Mouse (Mus musculus): ENCODE measurements at regions not wholly inside any gene's neighbourhood (a gene's known extent, or its start where the extent isn't known, plus 50 kb on each side); places are given as distances from the start of the nearest gene placed in this dataset.
"Not testable (repeated sequence)": the region's sequence is repeated elsewhere in the genome, so short reads cannot be mapped to it uniquely, and the experiment has no call there.

- no peak overlapping the region for H3K27ac ChIP-seq (ENCODE audit: low read depth, low read length)
- 73% methylated on average over 3 of the region's 3 CpGs for WGBS
- TF ChIP-seq CTCF (IDR thresholded peaks at IDR 0.05; ENCODE audit: low read depth): no peak
- no peaks in the 10 kb centered on the region for H3K27me3 ChIP-seq (ENCODE audit: insufficient read depth, low read length)
- H3K9me3 ChIP-seq (ENCODE audit: low read length): no peaks in the 10 kb centered on the region
- no peak overlapping the region for H3K4me2 ChIP-seq (ENCODE audit: low read depth)
- no peak overlapping the region for H3K9ac ChIP-seq
- no peaks in the 10 kb centered on the region for H3K36me3 ChIP-seq (ENCODE audit: insufficient read depth)
- DNase-seq (peak; percentile 26), ATAC-seq (peak; percentile 81)
- no peaks in the 10 kb centered on the region for H3K4me1 ChIP-seq (ENCODE audit: insufficient read depth)
- H3K4me3 ChIP-seq (ENCODE audit: low read depth, low read length): no peak overlapping the region
These were observed 1067.2 kb upstream of the Aga start for GRCm38 (mm10) chr8:52444366-52444765.

DNA sequence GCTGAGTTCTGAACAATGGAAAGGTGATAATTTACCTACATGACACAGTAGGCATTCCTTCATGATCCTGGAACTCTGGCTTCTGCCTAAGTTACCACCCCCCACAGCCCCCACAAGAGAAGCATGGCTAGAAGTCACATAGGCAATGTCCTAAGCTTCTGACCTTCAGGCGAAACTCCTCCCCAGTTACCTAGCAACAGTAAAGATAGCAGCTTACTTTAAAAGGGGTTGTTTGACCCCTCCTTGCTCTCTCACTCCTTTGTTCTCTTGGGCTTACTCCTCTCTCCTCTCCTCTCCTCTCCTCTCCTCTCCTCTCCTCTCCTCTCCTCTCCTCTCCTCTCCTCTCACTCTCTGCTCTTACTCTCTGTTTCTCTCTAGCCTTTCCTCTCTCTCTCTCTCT lies 1059.8 kb upstream of the Aga start:
- not testable (repeated sequence) for H3K36me3 ChIP-seq (ENCODE audit: insufficient read depth); H3K4me3 ChIP-seq (ENCODE audit: low read depth, low read length); H3K4me2 ChIP-seq (ENCODE audit: low read depth); H3K27ac ChIP-seq (ENCODE audit: low read depth, low read length); H3K9ac ChIP-seq; ATAC-seq; DNase-seq; H3K9me3 ChIP-seq (ENCODE audit: low read length); H3K27me3 ChIP-seq (ENCODE audit: insufficient read depth, low read length); H3K4me1 ChIP-seq (ENCODE audit: insufficient read depth)
- 85% methylated on average over 1 of the region's 1 CpGs for WGBS

- no peak overlapping the region for H3K27ac ChIP-seq (ENCODE audit: low read depth, low read length)
- no peak for TF ChIP-seq CTCF (IDR thresholded peaks at IDR 0.05; ENCODE audit: low read depth)
- no peaks in the 10 kb centered on the region for H3K4me1 ChIP-seq (ENCODE audit: insufficient read depth)
- H3K9me3 ChIP-seq (ENCODE audit: low read length): no peaks in the 10 kb centered on the region
- H3K9ac ChIP-seq: no peak overlapping the region
- no peaks in the 10 kb centered on the region for H3K27me3 ChIP-seq (ENCODE audit: insufficient read depth, low read length)
- H3K4me2 ChIP-seq (ENCODE audit: low read depth): no peak overlapping the region
- DNase-seq (no peak), ATAC-seq (no peak)
- no peaks in the 10 kb centered on the region for H3K36me3 ChIP-seq (ENCODE audit: insufficient read depth)
- no peak overlapping the region for H3K4me3 ChIP-seq (ENCODE audit: low read depth, low read length)
- WGBS: 31% methylated on average over 1 of the region's 1 CpGs
These were observed 1055.9 kb upstream of the Aga start for GRCm38 (mm10) chr8:52455617-52456016.

- Histone ChIP-seq H3K9ac (no peak overlapping the region), H3K27ac (ENCODE audit: low read depth, low read length) (no peak overlapping the region), H3K4me3 (ENCODE audit: low read depth, low read length) (no peak overlapping the region), H3K4me2 (ENCODE audit: low read depth) (no peak overlapping the region), H3K36me3 (ENCODE audit: insufficient read depth) (no peaks in the 10 kb centered on the region), H3K27me3 (ENCODE audit: insufficient read depth, low read length) (no peaks in the 10 kb centered on the region), H3K4me1 (ENCODE audit: insufficient read depth) (no peaks in the 10 kb centered on the region), H3K9me3 (ENCODE audit: low read length) (no peaks in the 10 kb centered on the region)
- TF ChIP-seq CTCF (IDR thresholded peaks at IDR 0.05; ENCODE audit: low read depth): no peak
- WGBS: 80% methylated on average over 3 of the region's 3 CpGs
- DNase-seq: no peak
- no peak for ATAC-seq
These were observed 1055.3 kb upstream of the Aga start for GRCm38 (mm10) chr8:52456271-52456670.

DNA sequence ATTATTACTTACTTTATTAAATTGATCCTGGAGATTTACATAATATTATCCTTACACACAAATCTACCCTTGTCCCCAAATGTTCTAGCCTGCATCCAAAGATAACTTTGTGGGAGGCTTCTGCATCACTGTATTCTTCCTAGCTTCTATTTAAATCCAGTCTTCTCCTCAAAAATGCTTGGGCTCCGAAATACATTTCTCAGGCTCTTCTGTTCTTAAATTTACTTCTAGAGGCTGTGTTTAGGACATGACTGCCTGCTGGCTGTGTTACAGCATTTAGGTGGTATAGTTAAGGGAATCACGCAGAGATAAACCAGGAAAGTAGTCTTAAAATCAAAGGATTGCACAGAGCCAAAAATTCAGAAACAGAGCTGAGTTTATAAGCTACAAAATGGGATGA lies 1009.1 kb upstream of the Aga start:
- no peak for ATAC-seq
- H3K9ac ChIP-seq: no peak overlapping the region

DNA sequence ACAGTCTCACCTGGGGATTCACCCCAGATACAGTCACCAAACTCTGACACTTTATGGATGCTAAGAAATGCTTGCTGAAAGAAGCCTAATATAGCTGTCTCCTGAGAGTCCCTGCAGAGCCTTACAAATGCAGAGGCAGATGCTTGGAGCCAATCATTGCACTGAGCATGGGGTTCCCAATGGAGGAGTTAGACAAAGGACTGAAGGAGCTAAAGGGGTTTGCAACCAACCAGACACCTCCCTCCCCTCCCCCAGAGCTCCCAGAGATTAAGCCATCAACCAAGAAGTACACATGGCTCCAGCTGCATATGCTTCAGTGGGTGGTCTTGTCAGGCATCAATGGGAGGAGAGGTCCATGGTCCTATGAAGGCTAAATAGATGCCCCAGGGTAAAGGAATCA lies 999.7 kb upstream of the Aga start:
- Histone ChIP-seq H3K4me2 (ENCODE audit: low read depth) (no peak overlapping the region), H3K9ac (no peak overlapping the region), H3K4me1 (ENCODE audit: insufficient read depth) (no peaks in the 10 kb centered on the region), H3K9me3 (ENCODE audit: low read length) (no peaks in the 10 kb centered on the region), H3K36me3 (ENCODE audit: insufficient read depth) (no peaks in the 10 kb centered on the region), H3K27ac (ENCODE audit: low read depth, low read length) (no peak overlapping the region), H3K27me3 (ENCODE audit: insufficient read depth, low read length) (no peaks in the 10 kb centered on the region), H3K4me3 (ENCODE audit: low read depth, low read length) (no peak overlapping the region)
- DNase-seq (no peak), ATAC-seq (no peak)
- no peak for TF ChIP-seq CTCF (IDR thresholded peaks at IDR 0.05; ENCODE audit: low read depth)

More for the DNA sequence above, 1009.1 kb upstream of the Aga start:
- no peaks in the 10 kb centered on the region for H3K36me3 ChIP-seq (ENCODE audit: insufficient read depth)
- no peaks in the 10 kb centered on the region for H3K27me3 ChIP-seq (ENCODE audit: insufficient read depth, low read length)
- no peak overlapping the region for H3K4me3 ChIP-seq (ENCODE audit: low read depth, low read length)
- WGBS: 80% methylated on average over 2 of the region's 2 CpGs
- DNase-seq: no peak
- no peaks in the 10 kb centered on the region for H3K4me1 ChIP-seq (ENCODE audit: insufficient read depth)
- H3K9me3 ChIP-seq (ENCODE audit: low read length): no peaks in the 10 kb centered on the region
- TF ChIP-seq CTCF (IDR thresholded peaks at IDR 0.05; ENCODE audit: low read depth): no peak
- no peak overlapping the region for H3K27ac ChIP-seq (ENCODE audit: low read depth, low read length)
- no peak overlapping the region for H3K4me2 ChIP-seq (ENCODE audit: low read depth)

DNA sequence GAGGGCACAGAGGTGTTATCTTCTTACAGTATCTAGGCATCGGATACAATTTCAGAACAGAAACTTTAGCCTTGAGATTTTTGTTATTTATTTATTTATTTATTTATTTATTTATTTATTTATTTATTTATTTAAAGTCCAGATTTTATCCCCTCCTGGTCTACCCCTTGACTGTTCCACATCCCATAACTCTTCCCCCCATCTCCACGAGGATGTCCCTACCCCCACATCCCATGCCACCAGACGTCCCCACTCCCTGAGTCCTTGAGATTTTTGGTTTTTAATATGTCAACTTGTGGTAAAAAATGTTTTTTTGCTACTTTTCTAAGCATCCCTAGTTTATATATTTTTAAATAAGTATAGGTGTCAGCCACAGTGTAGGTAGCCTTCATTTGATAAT lies 968.2 kb upstream of the Aga start:
- Histone ChIP-seq H3K27me3 (ENCODE audit: insufficient read depth, low read length) (no peaks in the 10 kb centered on the region), H3K4me2 (ENCODE audit: low read depth) (no peak overlapping the region), H3K27ac (ENCODE audit: low read depth, low read length) (no peak overlapping the region), H3K9me3 (ENCODE audit: low read length) (no peaks in the 10 kb centered on the region), H3K4me3 (ENCODE audit: low read depth, low read length) (no peak overlapping the region), H3K36me3 (ENCODE audit: insufficient read depth) (no peaks in the 10 kb centered on the region), H3K9ac (no peak overlapping the region), H3K4me1 (ENCODE audit: insufficient read depth) (no peaks in the 10 kb centered on the region)
- DNase-seq: no peak
- no peak for TF ChIP-seq CTCF (IDR thresholded peaks at IDR 0.05; ENCODE audit: low read depth)
- 88% methylated on average over 3 of the region's 3 CpGs for whole genome bisulfite sequencing
- no peak for ATAC-seq
